Mouse (Mus musculus): ENCODE data around the gene Camta1. TPM values are rescaled to one million over a fixed set of nuclear protein-coding genes. Genes with fewer than 3 reads are reported as not detected.
A peak's percentile ranks its signal among the peaks of the same experiment; 100 is the strongest.

Gene Camta1
- polyA plus RNA-seq, 1 experiment from 2014 or later: 150 TPM

- DNase-seq (ENCODE audit: low spot score, missing footprints) (no peak), ATAC-seq (ENCODE audit: low FRiP score) (no peak)
- H3K4me2 ChIP-seq: no peak overlapping the region
- H3K9me3 ChIP-seq (ENCODE audit: control insufficient read depth, low read length): no peaks in the 10 kb centered on the region
- H3K4me1 ChIP-seq (ENCODE audit: control insufficient read depth, insufficient read depth, low read length): no peaks in the 10 kb centered on the region
- 66% methylated on average over 11 of the region's 11 CpGs for WGBS
- no peak overlapping the region for H3K27ac ChIP-seq (ENCODE audit: low read depth, low read length)
- H3K27me3 ChIP-seq (ENCODE audit: control insufficient read depth, insufficient read depth, low read length): no peaks in the 10 kb centered on the region
- H3K36me3 ChIP-seq (ENCODE audit: control insufficient read depth, insufficient read depth, low read length): no peaks in the 10 kb centered on the region
- H3K9ac ChIP-seq (ENCODE audit: low read length): no peak overlapping the region
- no peak overlapping the region for H3K4me3 ChIP-seq (ENCODE audit: low read depth, low read length)
Observed at GRCm38 (mm10) chr4:151695984-151696383, 165.7 kb downstream of the Camta1 start.

- H3K9ac ChIP-seq (ENCODE audit: low read length): no peak overlapping the region
- 66% methylated on average over 7 of the region's 7 CpGs for WGBS
- no peaks in the 10 kb centered on the region for H3K27me3 ChIP-seq (ENCODE audit: control insufficient read depth, insufficient read depth, low read length)
- H3K4me2 ChIP-seq: no peak overlapping the region
- no peak overlapping the region for H3K27ac ChIP-seq (ENCODE audit: low read depth, low read length)
- ATAC-seq (ENCODE audit: low FRiP score) (no peak), DNase-seq (ENCODE audit: low spot score, missing footprints) (no peak)
- H3K4me3 ChIP-seq (ENCODE audit: low read depth, low read length): no peak overlapping the region
- no peaks in the 10 kb centered on the region for H3K36me3 ChIP-seq (ENCODE audit: control insufficient read depth, insufficient read depth, low read length)
- no peaks in the 10 kb centered on the region for H3K9me3 ChIP-seq (ENCODE audit: control insufficient read depth, low read length)
- H3K4me1 ChIP-seq (ENCODE audit: control insufficient read depth, insufficient read depth, low read length): no peaks in the 10 kb centered on the region
Observed at GRCm38 (mm10) chr4:151694531-151694930, 167.1 kb downstream of the Camta1 start.

- Histone ChIP-seq H3K9ac (ENCODE audit: low read length) (no peak overlapping the region), H3K27ac (ENCODE audit: low read depth, low read length) (no peak overlapping the region), H3K4me3 (ENCODE audit: low read depth, low read length) (no peak overlapping the region), H3K27me3 (ENCODE audit: control insufficient read depth, insufficient read depth, low read length) (no peaks in the 10 kb centered on the region), H3K4me1 (ENCODE audit: control insufficient read depth, insufficient read depth, low read length) (no peaks in the 10 kb centered on the region), H3K36me3 (ENCODE audit: control insufficient read depth, insufficient read depth, low read length) (no peaks in the 10 kb centered on the region), H3K4me2 (no peak overlapping the region), H3K9me3 (ENCODE audit: control insufficient read depth, low read length) (no peaks in the 10 kb centered on the region)
- DNase-seq (ENCODE audit: low spot score, missing footprints): no peak
- WGBS: 91% methylated on average over 3 of the region's 3 CpGs
- no peak for ATAC-seq (ENCODE audit: low FRiP score)
Observed at GRCm38 (mm10) chr4:151694047-151694446, 167.6 kb downstream of the Camta1 start.

GRCm38 (mm10) chr4:151690041-151690440, 171.6 kb downstream of the Camta1 start:
- no peak overlapping the region for H3K9ac ChIP-seq (ENCODE audit: low read length)
- DNase-seq (ENCODE audit: low spot score, missing footprints) (no peak), ATAC-seq (ENCODE audit: low FRiP score) (no peak)
- H3K9me3 ChIP-seq (ENCODE audit: control insufficient read depth, low read length): no peaks in the 10 kb centered on the region
- no peak overlapping the region for H3K4me3 ChIP-seq (ENCODE audit: low read depth, low read length)
- 89% methylated on average over 12 of the region's 12 CpGs for WGBS
- H3K27ac ChIP-seq (ENCODE audit: low read depth, low read length): no peak overlapping the region
- H3K36me3 ChIP-seq (ENCODE audit: control insufficient read depth, insufficient read depth, low read length): no peaks in the 10 kb centered on the region
- H3K27me3 ChIP-seq (ENCODE audit: control insufficient read depth, insufficient read depth, low read length): no peaks in the 10 kb centered on the region
- H3K4me2 ChIP-seq: no peak overlapping the region
- no peaks in the 10 kb centered on the region for H3K4me1 ChIP-seq (ENCODE audit: control insufficient read depth, insufficient read depth, low read length)

- no peak overlapping the region for H3K4me3 ChIP-seq (ENCODE audit: low read depth, low read length)
- WGBS: 87% methylated on average over 5 of the region's 5 CpGs
- ATAC-seq (ENCODE audit: low FRiP score): no peak
Observed at GRCm38 (mm10) chr4:151688206-151688605, 173.5 kb downstream of the Camta1 start.

GRCm38 (mm10) chr4:151684596-151684995, 177.1 kb downstream of the Camta1 start:
- Histone ChIP-seq H3K9me3 (ENCODE audit: control insufficient read depth, low read length) (no peaks in the 10 kb centered on the region), H3K27ac (ENCODE audit: low read depth, low read length) (no peak overlapping the region), H3K27me3 (ENCODE audit: control insufficient read depth, insufficient read depth, low read length) (no peaks in the 10 kb centered on the region), H3K4me3 (ENCODE audit: low read depth, low read length) (no peak overlapping the region), H3K36me3 (ENCODE audit: control insufficient read depth, insufficient read depth, low read length) (no peaks in the 10 kb centered on the region), H3K4me2 (no peak overlapping the region), H3K4me1 (ENCODE audit: control insufficient read depth, insufficient read depth, low read length) (no peaks in the 10 kb centered on the region), H3K9ac (ENCODE audit: low read length) (no peak overlapping the region)
- ATAC-seq (ENCODE audit: low FRiP score) (no peak), DNase-seq (ENCODE audit: low spot score, missing footprints) (no peak)
- 91% methylated on average over 7 of the region's 7 CpGs for WGBS

More at GRCm38 (mm10) chr4:151688206-151688605, 173.5 kb downstream of the Camta1 start:
- H3K4me2 ChIP-seq: no peak overlapping the region
- no peaks in the 10 kb centered on the region for H3K36me3 ChIP-seq (ENCODE audit: control insufficient read depth, insufficient read depth, low read length)
- H3K9ac ChIP-seq (ENCODE audit: low read length): no peak overlapping the region
- no peaks in the 10 kb centered on the region for H3K27me3 ChIP-seq (ENCODE audit: control insufficient read depth, insufficient read depth, low read length)
- no peak for DNase-seq (ENCODE audit: low spot score, missing footprints)
- no peak overlapping the region for H3K27ac ChIP-seq (ENCODE audit: low read depth, low read length)
- no peaks in the 10 kb centered on the region for H3K4me1 ChIP-seq (ENCODE audit: control insufficient read depth, insufficient read depth, low read length)
- H3K9me3 ChIP-seq (ENCODE audit: control insufficient read depth, low read length): no peaks in the 10 kb centered on the region

- Histone ChIP-seq H3K36me3 (ENCODE audit: control insufficient read depth, insufficient read depth, low read length) (no peaks in the 10 kb centered on the region), H3K4me3 (ENCODE audit: low read depth, low read length) (no peak overlapping the region), H3K27me3 (ENCODE audit: control insufficient read depth, insufficient read depth, low read length) (no peaks in the 10 kb centered on the region), H3K4me2 (no peak overlapping the region), H3K9ac (ENCODE audit: low read length) (no peak overlapping the region), H3K27ac (ENCODE audit: low read depth, low read length) (no peak overlapping the region), H3K4me1 (ENCODE audit: control insufficient read depth, insufficient read depth, low read length) (no peaks in the 10 kb centered on the region), H3K9me3 (ENCODE audit: control insufficient read depth, low read length) (no peaks in the 10 kb centered on the region)
- no peak for ATAC-seq (ENCODE audit: low FRiP score)
- DNase-seq (ENCODE audit: low spot score, missing footprints): peak; percentile 85
- 83% methylated on average over 12 of the region's 12 CpGs for WGBS
Observed at GRCm38 (mm10) chr4:151682831-151683488, 178.7 kb downstream of the Camta1 start.

- 85% methylated on average over 13 of the region's 13 CpGs for WGBS
- H3K27ac ChIP-seq (ENCODE audit: low read depth, low read length): no peak overlapping the region
Observed at GRCm38 (mm10) chr4:151672452-151672851, 189.2 kb downstream of the Camta1 start.

GRCm38 (mm10) chr4:151666411-151666901, 195.2 kb downstream of the Camta1 start:
- Histone ChIP-seq H3K4me2 (no peak overlapping the region), H3K9ac (ENCODE audit: low read length) (no peak overlapping the region), H3K27ac (ENCODE audit: low read depth, low read length) (no peak overlapping the region), H3K9me3 (ENCODE audit: control insufficient read depth, low read length) (no peaks in the 10 kb centered on the region), H3K4me3 (ENCODE audit: low read depth, low read length) (no peak overlapping the region), H3K4me1 (ENCODE audit: control insufficient read depth, insufficient read depth, low read length) (no peaks in the 10 kb centered on the region), H3K36me3 (ENCODE audit: control insufficient read depth, insufficient read depth, low read length) (no peaks in the 10 kb centered on the region), H3K27me3 (ENCODE audit: control insufficient read depth, insufficient read depth, low read length) (no peaks in the 10 kb centered on the region)
- ATAC-seq (ENCODE audit: low FRiP score): no peak
- peak; percentile 44 for DNase-seq (ENCODE audit: low spot score, missing footprints)
- WGBS: 82% methylated on average over 12 of the region's 12 CpGs

More at GRCm38 (mm10) chr4:151672452-151672851, 189.2 kb downstream of the Camta1 start:
- DNase-seq (ENCODE audit: low spot score, missing footprints) (peak; percentile 41), ATAC-seq (ENCODE audit: low FRiP score) (no peak)
- H3K4me1 ChIP-seq (ENCODE audit: control insufficient read depth, insufficient read depth, low read length): no peaks in the 10 kb centered on the region
- no peak overlapping the region for H3K4me2 ChIP-seq
- no peak overlapping the region for H3K9ac ChIP-seq (ENCODE audit: low read length)
- H3K9me3 ChIP-seq (ENCODE audit: control insufficient read depth, low read length): no peaks in the 10 kb centered on the region
- no peaks in the 10 kb centered on the region for H3K36me3 ChIP-seq (ENCODE audit: control insufficient read depth, insufficient read depth, low read length)
- H3K4me3 ChIP-seq (ENCODE audit: low read depth, low read length): no peak overlapping the region
- no peaks in the 10 kb centered on the region for H3K27me3 ChIP-seq (ENCODE audit: control insufficient read depth, insufficient read depth, low read length)
